Mouse (Mus musculus) c-Kit-positive CD71-negative TER-119-negative erythroid progenitor cells, embryonic 14.5 days (primary cell): ENCODE data around the gene Atp5l.
A peak's percentile ranks its signal among the peaks of the same experiment; 100 is the strongest.

Experiments used
- DNase-seq: peaks from one replicate; pipeline ENCODE4 v3.0.0-alpha.2; 2013; ENCODE audit warnings: low read depth

Atp5l gene

DNA sequence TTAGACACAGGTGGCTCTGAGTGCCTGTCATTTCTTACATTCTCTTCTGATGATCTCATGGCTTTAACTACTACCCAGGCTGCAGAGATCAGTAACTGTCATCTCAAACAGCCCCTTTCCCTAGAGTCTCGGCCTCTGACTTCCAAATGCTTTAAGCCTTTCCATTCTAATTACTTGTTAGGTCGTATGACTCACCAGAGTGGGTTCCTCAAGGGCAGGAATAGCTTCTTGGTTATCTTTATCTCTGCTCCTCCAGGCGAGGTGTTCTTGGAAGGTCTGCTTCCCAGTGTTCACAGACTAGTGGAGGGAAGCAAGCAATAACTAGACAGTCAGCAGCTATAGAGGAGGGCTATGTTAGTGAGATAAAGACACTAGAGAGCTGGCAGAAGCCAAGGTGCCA lies 27.9 kb downstream of the Atp5l start:
- DNase-seq, result no peak

- DNase-seq, result no peak
Observed at GRCm38 (mm10) chr9:44891210-44891609, 29.3 kb downstream of the Atp5l start.

- no peak for DNase-seq
Observed at GRCm38 (mm10) chr9:44890122-44890521, 30.4 kb downstream of the Atp5l start.

DNA sequence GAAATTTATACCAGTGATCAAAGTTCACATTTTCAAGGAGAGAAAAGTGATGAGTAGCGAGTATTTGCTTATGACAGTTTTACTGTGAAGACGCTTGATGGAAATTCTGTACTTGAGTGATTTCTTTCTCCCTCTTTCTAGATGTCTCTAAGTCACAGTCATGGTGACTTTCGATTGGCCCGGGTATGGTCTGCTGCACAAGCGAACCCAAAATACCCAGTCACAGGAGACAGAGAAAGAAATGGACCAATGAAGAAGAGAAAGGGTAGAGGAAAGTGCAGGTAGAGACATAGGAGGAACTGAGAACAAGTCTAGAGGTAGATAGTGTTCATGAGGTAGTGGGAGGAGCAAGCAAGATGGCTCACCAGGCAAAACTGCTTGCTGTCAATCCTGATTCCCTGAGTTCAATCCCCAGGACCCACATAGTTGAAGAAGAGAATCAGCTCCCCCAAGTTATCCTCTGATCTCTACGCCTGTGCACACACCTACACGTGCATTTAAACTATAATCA lies 32.4 kb downstream of the Atp5l start:
- no peak for DNase-seq

- DNase-seq, result no peak
Observed at GRCm38 (mm10) chr9:44882981-44883569, 37.5 kb downstream of the Atp5l start.

DNA sequence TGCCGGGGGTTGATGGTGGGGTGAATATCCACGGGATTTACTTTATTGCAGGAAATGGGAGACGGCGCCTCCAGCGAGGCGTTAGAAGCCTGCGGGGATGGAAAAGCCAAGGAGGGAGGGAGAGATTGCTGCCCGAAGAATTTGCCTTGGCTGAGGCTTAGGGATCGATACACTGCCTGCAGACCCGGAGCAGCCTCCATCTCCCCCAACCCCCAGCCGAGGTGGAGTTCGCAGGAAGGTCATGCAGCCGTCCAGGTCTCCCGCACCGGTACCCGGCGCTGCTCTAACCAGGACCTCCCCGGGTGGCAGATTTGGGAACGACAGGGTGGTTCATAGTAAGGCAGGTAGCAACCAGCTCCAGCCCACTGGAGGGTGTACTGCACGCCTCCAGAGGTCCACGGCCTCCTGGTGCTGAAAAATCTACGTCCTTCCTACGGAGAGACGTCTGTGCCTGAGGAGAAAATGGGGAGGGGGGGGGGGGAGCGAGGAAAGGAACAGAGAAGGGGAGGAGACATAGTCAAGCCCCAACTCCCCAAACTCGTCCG lies 38.0 kb downstream of the Atp5l start:
- DNase-seq, result peak; percentile 51

GRCm38 (mm10) chr9:44881941-44882435 lies 38.6 kb downstream of the Atp5l start:
- DNase-seq, result peak; percentile 50

DNA sequence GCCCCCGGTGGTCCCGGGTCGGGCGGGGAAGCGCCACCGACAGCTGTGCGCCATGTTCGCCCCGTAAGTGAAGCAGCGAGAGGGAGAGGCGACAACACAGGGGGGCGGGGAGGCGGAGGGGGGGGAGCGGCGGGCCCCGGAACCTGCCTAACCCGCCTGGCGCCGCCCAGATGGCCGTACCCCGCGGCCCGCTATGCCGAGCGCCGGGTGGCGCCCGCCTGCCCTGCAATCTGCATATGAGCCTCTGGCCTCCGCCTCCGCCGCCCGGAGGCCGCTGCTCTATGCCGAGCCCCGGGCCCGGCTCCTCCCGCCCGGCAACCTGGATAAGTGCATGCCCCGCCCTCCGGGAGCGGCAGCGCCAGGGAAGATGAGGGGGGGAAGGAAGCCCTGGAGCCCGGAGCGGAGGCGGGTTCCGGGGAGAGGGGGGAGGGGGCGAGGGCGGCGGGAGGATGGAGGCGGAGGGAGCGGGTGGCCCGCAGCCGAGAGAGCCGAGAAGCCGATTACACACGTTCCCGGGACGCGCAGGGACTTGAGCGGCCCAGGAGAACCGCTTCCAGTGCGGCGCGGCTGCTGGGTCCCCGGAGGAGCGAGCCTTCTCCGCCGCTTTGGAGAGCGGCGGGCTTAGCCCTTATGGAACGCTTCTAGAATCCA lies 39.2 kb downstream of the Atp5l start, which contains the start of gene Kmt2a:
Gene Kmt2a (minus strand): TSS at position 76 of the 651 bp plus-strand sequence.
- DNase-seq, result peak; percentile 92

- no peak for DNase-seq
Observed at GRCm38 (mm10) chr9:44880309-44881081, 40.0 kb downstream of the Atp5l start.

DNA sequence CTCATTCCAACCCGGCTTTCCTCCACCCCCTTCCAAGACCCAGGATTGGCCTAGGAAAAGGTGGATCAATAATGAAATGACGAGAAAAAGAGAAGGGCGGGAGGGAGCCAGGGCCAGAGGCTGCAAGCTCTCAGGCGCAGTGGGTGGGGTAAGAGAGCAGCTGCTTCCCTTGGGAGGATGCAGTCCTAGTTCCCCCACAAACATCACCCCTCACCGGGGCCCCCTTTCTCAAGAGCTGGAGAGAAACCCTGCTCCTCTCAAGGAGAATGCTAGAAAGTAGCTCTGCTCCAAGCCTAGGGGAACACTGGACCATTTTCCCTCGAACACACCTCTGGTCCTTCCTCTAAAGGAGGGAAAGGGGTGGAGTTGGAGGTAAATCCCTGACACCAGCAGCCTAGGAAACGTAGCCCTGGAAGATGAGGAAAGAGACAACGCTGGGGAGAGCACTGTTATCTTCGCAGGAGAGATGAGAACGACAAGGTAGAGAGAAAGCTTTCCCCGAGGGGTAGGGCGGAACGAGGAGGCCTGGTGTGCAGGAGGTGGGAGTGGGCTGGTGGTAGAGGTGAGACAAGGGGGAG lies 40.8 kb downstream of the Atp5l start:
- DNase-seq, result no peak

GRCm38 (mm10) chr9:44878776-44879500 lies 41.6 kb downstream of the Atp5l start:
- no peak for DNase-seq

DNA sequence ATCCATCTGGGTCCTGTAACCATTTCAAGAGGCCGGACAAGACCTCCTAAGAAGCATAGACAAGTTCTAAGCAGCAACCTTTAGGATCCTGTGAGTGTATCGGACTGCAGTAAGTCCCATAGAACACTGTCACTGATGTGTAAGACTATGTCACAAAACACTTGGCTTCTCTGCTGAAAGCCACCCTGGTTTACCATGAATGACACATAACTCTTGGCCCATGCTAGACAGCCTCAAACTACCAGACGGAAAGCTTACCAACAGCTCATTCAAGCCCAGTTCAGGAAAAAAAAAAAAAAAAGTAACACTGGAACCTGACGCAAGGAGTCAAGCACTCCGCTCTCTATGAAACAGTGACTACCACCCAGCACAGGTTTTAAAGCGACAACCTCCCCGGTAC lies 42.9 kb downstream of the Atp5l start:
- DNase-seq, result no peak

GRCm38 (mm10) chr9:44875476-44875875 lies 45.1 kb downstream of the Atp5l start:
- DNase-seq, result no peak

DNA sequence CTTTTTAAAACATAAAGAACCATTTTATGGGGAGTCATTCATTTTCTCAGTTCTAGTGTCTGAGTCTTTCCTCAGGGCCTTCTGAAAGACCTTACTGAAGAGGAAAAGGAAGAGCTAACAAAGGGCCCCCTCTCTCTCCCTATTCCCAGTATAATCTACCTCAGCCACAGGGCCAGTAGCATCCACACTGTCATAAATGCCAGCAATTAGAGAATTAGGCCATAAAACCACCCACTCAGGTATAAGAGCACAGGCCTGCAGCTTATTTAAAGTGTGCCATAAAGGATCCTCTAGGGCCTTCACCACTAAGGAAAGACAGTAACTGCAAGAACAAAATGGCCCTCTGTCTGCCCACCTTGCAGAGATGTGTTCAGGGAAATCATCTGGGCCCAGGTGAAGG lies 46.3 kb downstream of the Atp5l start:
- no peak for DNase-seq

- no peak for DNase-seq
Observed at GRCm38 (mm10) chr9:44873665-44874064, 46.9 kb downstream of the Atp5l start.

DNA sequence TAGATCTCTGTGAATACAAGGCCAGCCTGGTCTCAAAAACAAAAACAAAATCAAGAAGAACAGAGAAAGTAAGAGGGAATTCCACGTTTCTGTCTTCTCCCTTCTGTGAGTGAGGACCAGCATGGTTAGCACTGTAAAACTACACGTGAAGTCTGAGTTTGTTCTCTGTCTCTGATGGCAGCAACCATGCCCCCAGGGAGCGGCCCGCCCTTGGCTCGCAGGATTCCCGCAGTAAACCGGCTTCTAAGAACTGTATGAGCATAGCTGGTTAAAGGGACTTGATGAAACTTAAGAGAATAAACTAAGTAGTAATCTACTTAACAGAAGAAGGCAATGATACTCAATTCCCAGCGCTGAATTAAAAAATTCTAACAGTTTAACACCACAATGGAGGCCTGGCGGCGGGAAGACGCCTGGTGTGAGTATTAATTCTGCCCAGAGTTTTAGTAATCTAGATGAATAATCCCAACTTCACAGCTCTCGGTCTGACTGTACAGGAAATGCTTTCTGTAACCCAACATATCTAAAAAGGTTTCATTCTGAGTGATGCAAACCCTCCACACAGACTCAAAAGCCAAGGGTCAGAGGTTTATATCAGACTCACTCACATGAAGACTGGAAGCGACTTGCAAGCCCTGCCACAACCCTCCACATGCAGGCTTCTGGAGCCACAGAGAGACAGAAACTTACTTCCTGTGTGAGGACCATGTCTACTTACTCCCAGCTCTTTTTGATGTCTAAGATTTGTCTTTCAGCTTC lies 52.0 kb downstream of the Atp5l start:
- DNase-seq, result no peak

- DNase-seq, result no peak
Observed at GRCm38 (mm10) chr9:44867664-44868063, 52.9 kb downstream of the Atp5l start.

DNA sequence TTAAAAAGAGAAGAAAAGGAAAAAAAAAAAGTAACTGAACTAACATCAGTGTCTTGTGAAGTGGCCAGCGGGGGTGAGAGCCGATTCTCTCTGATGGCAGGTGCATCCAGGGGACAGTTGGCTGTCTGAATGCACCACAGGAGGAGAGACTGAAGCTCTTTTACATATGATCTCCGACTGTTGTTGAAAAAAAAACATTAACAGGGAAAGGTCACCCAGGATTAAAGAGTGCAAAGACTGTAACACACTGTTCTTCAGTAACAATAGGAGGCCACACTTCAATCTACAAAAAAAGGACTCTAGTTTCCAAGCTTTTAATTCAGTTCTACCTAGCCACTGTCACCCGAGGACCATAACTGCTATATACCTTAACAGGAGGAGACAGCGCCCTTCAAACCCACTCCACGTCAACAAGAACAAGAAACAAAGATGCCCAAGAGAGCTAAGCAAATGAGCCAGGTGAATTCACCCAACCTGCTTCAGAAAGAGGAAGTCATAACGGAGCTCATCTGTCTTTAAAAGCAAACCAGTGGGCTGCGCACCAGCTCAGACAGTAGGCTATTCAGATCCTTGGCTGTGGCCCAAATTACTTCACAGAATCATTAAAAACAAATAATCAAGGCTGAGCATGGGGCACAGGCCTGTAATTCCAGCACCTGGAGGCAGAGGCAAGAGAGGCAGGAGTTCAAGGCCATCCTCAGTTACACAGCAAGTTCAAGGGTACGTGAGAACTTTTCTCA lies 53.9 kb downstream of the Atp5l start:
- no peak for DNase-seq
